Mouse (Mus musculus): ENCODE data around the gene Dcst1.

DNA sequence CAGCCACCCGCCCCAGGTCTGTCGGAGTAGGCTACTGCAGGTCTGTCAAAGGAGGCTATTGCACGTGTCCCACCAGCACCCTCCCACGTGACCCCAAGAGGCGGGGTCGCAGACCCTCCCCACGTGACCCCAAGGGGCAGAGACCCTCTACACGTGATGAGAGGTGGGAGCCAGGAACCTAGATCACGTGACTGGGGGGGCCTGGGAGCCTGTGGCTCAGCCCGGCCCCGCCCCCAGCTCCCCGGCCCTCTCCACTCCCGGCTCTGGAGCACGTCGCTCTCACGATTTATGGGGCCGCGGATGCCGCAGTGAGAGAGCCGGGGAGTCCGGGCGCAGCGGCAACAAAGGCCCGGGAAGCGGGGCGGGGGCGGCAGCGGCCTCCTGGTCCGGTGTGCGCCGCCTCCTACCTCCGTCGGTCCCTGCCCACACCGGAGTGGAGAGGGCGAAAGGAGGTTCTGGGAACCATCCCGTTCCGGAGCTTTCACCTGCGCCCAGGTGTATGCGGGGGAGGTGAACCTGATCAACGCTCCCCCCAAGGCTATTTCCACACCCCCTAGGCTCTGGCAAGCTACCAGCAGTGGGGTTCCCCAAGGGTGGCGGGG, 44.4 kb downstream of the Dcst1 start:
- no peak for TF ChIP-seq MAX (IDR thresholded peaks at IDR 0.05)
- peak; percentile 75 for TF ChIP-seq USF1 (IDR thresholded peaks at IDR 0.05; ENCODE audit: low read depth)
